Mouse (Mus musculus): Measurements from ENCODE around the gene Pitx2.
A peak's percentile ranks its signal among the peaks of the same experiment; 100 is the strongest.

Pitx2 gene

GRCm38 (mm10) chr3:129199609-129200500 lies at the start of gene Pitx2:
Gene Pitx2, plus strand, starts transcription at chr3:129199878.
- DNase-seq = peak; percentile 23

DNA sequence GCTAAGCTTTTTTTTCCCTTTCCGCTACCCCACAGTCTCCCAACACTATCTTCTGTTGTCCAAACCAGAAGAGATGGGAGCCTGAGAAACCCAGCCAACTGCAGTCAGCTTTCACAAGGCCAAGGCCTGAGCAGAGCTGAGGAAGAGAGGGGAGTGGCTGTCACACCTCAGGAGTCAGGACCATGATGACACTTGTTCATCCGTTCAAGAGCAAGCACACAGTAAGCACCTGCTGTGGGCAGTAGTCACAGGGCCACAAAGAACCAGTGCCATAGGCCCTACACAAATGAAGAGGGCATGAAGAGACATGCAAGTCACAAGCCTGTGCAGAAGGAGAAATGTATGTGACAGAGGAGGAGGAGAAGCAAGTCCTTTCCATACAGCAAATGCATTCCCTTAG lies 49.7 kb upstream of the Pitx2 start:
- DNase-seq = no peak

GRCm38 (mm10) chr3:129151096-129151685 lies 48.5 kb upstream of the Pitx2 start:
- no peak for DNase-seq

DNA sequence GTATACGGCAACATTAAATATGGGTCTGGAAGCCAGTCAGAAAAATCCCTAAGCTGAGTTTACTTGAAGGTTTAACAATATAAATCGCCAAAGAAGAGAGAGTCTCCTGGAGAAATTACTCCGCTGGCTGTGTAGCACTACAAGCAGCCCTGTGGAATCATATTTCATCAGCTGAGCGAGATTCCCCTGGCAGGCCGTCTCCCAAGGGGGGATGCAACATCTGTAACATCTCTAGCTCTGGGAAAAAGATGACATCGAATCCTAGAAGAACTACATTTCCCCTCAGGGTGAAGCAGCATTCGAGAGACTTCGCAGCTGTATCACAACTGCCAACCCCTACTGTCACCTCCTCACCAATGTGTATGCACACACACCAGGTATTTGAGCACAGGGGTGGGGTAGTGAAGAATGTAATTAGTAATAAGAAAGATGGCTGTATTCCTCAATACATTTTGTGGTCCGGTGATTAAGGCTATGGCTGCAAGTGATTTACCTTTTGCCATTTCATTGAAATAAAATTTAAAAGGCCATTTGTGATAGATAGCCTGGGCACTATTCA lies 40.8 kb upstream of the Pitx2 start:
- DNase-seq = no peak

DNA sequence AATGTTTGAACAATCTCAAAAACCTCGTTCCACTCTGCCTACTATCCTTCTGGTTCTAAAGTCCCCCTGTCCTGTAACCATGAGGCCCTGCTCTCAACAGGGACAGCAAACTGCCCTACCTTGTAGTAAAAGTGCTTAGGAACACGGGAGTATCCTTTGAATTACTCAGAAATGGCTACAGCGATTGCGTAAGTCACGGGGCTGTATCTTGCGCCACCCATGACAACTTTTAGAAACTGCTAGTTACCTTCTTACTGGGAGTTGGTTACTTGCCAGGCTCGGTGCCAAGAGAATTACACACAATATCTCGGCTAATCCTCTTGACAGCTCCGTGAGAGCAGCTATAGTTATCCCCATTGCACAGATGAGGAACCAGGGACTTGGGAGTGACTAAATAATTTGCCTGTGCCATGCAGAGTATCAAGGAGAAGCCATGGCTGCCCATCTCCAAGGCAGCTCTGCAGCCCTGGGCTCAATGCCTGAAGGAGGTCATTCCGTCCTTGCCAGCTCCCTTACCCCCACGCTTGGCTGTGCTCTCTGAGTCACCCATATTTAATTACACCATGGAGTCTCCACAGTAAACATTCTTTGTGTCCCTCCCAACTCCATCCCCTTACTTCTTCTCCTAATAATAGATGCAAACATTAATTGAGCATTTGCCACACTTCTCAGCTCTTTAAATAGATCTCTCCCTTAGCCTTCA lies 38.2 kb upstream of the Pitx2 start:
- no peak for DNase-seq

DNA sequence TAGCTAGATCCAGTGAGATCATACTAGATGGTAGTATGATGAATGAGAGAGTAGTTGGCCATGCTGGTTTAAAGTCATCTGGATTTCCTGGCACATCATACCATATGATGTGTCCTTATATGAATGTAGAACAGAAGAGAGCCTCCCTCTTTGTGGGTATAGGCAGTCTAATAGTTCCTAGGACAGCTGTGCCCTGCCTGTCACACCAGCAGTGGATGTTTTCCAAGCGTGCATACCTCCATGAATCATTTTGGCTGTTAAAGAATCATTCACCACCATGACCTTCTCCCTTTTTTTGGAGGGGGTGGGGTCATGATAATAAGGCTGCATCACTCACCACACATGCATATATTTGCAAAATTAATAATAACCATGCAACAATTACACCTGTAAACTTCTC lies 35.4 kb upstream of the Pitx2 start:
- no peak for DNase-seq

DNA sequence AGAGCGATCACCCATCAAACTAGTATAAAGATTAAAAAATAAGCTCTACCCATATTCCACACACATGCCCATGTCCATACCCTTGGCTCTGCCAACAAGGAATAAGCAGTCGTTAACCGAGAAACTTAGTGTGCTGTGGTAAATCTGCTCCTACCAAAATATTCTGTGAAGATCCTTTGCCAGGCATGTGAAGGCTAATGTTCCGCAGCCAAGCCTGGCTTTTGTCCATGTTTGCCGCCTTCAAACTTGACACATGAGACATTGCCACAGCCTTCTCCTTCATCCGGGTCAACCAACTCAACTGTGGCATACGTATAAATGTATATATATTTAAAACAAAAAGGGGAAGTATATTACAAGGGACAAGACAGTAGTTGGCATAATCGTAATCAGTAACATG lies 34.0 kb upstream of the Pitx2 start:
- no peak for DNase-seq

DNA sequence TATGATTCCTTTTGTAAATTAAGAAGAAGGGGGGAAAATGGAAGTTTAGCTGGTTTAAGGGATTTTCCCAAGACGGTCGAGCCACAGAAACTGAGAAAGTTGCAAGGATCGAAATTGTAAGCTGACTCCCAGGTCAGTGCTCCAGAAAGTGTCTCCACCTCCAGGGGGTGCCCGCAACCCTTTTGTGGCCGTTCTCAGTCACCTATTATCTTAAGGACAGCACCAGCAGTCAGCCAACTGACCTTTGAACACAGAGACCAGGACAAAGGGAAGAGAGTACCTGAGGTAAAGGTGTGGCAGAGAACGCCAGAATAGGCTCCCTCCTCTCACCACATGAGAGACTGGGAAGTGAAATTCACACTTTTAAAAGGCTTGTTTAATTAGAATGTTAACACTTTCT lies 33.0 kb upstream of the Pitx2 start:
- DNase-seq = no peak

GRCm38 (mm10) chr3:129170416-129170815 lies 29.3 kb upstream of the Pitx2 start:
- DNase-seq = no peak

DNA sequence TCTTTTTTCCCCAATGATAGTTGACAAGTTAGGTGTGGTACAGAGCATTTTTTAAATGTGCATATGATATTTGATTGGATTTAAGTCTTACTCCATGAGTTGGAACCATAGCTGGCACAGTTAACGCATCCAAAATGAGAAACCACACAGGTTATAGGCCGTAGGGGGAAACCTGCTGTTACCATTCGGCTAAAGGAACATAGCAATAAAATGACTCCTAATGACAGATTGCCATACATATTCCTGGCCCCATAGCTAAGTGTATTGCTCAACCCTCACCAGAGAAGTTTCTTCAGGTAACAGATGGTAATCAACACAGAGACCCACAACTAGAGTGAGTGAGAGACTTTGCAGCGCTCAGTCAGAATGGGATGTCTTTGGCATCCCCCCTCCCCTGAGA lies 27.9 kb upstream of the Pitx2 start:
- no peak for DNase-seq

DNA sequence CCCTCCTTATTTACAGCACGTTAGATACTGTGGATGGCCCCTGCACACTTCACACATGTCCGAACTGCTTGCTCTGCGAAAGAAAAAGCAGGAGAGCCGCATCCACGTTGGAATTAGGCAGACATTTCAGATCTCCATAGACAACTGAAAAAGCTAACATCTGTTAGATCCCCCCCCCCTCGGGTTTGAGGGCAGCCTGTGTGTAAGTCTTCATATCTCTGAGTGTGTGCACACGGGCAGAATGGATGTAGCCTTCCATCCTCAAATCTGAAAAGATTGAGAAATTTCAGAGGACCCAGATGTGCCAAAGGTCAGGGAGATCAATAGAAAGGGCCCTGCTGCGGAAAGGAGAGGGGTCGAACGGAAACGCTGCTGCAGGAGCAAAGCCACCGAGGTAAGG lies 5.2 kb upstream of the Pitx2 start:
- no peak for DNase-seq

DNA sequence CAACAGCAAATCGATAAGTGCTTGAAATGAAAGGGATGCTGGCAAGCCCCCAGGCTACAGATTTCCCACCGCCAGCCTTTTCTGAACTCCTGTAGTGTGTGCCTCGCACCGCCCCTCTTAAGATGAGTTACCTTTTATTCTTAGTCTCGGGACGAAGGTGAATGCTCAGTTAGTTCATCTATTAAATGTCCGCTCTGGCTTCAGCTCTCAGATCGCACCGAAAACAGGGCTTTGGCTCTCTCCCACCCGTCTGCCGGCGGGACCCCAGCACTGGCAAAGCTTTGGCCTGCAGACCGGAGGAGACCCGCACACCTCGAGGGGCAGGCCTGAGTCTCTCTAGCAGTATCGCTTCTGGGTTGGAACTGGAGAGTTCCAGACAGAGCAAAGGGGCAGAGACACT lies 4.6 kb upstream of the Pitx2 start:
- no peak for DNase-seq

DNA sequence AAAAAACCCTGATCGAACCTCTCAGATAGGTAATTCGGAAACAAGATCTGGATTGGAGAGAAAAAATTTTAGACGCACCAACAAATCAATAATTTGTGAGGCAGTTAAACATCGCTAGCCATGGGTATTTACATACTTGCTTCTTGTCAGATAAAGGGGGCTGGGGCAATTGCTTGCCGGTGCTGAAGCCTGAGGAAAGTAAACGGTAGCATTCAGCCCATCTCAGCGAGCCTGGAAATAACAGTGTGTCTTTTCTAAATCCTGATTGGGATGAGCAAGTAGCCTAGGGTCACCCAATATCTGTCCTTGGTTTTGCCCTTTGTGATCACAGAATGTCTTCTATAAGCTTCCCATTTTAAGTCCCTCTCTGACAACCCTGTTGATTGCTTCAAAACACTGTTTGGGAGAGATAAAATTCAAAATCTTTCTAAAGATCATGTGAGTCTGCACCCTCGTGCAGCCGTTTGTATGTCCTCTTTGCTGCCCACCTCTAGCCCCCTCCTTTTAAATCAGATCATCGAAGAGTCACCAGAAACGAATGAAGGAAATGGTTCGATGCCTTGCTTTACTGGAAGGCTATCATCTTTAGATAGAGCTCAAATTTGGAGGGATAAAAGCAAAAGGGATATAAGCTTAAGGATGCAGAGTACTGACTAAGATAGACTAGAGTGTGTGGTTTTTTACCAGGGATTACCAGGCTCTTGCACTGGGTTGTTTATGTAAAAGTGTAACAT lies 3.7 kb upstream of the Pitx2 start:
- no peak for DNase-seq

DNA sequence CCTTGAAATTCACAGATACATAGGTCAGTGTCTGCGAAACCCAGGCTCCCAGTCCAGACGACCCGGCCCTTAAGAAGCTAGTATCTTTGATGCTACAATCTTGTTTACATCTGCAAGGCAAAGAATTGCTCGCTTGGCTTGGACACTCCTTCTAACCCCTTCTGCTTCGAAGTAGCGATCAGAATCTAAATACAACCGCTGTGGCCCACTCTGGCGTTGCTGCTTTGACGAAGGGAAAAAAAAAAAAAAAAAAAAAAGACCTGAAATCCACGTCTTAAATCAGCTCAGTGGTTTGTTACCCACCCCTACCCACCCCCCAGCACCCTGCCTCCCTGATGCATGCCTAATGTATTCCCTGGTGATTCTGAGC lies 3.1 kb upstream of the Pitx2 start:
- no peak for DNase-seq

DNA sequence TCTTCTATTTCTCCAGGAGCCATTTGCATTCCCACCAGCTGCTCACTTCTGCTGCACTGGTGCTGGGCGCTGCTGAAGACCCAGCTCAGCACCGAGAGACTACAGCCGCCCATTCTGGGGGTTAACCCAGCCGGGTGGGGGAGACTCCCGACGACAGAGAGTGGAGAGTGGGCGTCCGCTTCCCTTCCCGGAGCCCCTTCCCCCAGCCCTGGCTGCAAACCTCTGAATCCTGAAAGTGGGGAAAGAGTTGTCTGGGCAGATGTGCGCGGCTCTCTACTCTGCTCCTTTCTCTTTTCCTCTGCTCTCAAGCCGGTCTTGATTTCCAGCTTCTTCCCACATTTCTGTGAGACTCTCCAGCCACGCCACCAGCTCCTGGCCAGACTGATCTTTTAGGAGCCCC lies 2.6 kb upstream of the Pitx2 start:
- no peak for DNase-seq

DNA sequence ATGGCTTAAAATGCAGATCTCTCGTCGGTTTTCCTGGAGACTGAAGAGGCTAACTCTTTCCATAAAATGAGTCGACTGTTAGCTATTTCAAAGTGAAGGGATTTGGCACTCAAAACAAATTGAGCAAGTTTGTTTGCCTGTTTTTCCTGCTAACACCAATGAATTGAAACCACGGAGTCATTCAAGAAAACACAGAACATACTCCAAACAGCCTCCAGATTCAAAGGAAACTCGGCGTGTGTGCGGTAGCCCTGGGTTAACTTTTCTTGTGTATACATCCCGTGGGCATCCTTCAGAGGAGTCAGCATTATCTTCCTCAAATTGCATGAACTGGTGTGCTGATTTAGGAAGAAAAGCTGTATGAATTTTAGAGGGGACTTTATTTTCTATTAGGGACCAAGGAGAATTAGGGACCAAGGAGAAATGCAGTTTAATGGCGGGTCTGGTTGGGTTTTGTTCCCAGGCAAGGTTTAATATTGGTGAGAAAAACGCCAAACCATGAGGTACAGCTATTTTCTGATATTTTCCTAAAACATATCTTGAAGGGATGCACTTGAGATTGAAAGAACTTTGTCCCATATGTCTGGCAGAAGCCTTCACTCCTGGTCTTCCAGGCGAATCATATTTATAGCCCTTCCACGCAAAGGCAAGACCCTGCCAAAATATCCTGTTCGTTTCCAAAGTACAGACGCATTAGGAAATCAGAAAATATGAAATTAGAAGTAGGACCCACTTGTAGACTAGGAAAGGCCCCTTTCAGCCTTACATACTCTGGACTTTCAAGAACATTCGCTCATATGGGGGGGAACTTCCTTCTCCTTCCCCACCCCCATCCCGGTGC lies 1.7 kb upstream of the Pitx2 start:
- no peak for DNase-seq

GRCm38 (mm10) chr3:129198627-129198903 lies 1.1 kb upstream of the Pitx2 start:
- no peak for DNase-seq

DNA sequence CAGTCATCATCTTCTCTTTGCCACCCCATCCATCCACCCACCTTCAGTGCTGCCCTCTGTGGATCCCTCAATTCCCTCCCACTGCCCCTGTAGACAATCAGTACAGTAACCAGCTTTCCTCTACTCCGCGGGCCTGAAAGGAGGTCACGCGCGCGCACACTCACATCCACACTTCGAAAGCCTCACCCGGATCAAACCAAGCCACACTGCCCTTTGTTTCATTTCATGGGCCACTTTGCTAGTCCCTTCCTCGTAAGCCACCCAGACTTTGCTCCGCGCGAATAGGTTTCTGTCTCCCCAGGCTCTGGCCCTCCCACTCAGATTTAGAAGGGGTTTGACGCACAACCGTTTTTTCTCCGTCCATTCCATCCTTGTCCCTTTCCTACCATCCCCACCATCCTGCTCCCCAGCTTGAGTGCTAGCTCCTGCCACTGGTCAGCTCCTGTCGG lies 494 bp upstream of the Pitx2 start:
- no peak for DNase-seq

- DNase-seq = no peak
These were observed 818 bp downstream of the Pitx2 start for GRCm38 (mm10) chr3:129200501-129200890.

DNA sequence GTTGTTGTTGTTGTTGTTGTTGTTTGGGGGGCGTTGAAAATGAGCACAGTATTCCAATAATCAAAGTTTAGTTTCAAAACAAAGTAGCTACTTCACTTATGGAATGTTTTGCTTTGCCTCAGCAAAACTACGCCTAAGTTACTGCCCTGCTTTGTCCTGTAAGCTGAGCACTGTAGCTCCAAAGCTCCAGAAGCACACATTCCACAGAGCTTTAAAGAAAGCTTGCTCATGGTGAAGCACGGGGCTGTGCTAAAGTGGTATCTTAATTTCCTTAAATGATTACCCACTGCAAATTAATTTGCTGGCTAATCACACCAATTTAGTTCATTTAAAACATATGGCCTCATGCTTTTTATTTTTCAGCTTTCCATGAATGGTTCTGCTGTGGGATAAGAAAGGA lies 1.5 kb downstream of the Pitx2 start:
- DNase-seq = no peak

- DNase-seq = no peak
These were observed 2.1 kb downstream of the Pitx2 start for GRCm38 (mm10) chr3:129201681-129202255.

Measured in lung, postnatal 10 days (tissue).